Mouse (Mus musculus) lung, adult 2 months (tissue): ENCODE results near the gene Vwa3b.

Experiments used
- CTCF ChIP-seq: fragments of 200-500 bp; IDR thresholded peaks from 2 replicates; pipeline ENCODE4 v1.5.1; 2011; ENCODE audit warnings: mild to moderate bottlenecking, low read length, control low read depth; ENCODE audit not compliant: insufficient read depth
- POLR2A ChIP-seq: fragments of 200-500 bp; IDR thresholded peaks from 2 replicates; pipeline ENCODE4 v1.6.1; 2011; ENCODE audit warnings: low read depth, mild to moderate bottlenecking, control low read depth, low read length, borderline replicate concordance; ENCODE audit errors: extremely low read depth

DNA sequence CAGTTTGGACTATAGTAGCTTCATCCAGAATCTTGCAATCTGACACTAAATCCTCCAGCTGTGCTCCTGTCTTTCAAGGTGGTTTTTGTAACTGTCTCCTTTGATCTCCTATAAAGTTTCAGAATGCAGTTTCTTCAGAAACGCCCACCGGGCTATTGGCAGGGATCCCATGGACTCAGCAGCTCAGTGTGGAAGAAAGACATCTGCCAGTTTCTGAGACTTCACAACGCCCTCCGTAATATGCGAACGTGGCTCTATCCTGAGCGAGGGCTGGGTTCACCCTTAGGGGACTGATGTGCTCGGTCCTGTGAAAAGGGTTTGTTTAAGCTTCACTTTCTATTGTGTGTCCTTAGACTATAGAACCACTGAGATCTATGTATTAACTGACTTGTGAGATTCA is 181.3 kb downstream of the Vwa3b start:
- TF ChIP-seq POLR2A, result no peak
- TF ChIP-seq CTCF, result no peak
